Mouse (Mus musculus) E14TG2a.4 (cell line): Measurements from ENCODE around the gene Cfap70.

Source experiments
- CTCF ChIP-seq: conservative IDR thresholded peaks from 2 replicates; pipeline ENCODE4 v1.5.1; 2014; ENCODE audit warnings: low read length
- NANOG ChIP-seq: IDR thresholded peaks from 2 replicates; pipeline ENCODE4 v1.6.1; 2014; ENCODE audit warnings: borderline replicate concordance, low read length, mixed read lengths
- POU5F1 ChIP-seq: IDR thresholded peaks from 2 replicates; pipeline ENCODE4 v1.6.1; 2014; ENCODE audit warnings: low read length, borderline replicate concordance

GRCm38 (mm10) chr14:20428593-20428992, 23.4 kb downstream of the Cfap70 start:
- TF ChIP-seq CTCF, result no peak
- no peak for TF ChIP-seq NANOG
- no peak for TF ChIP-seq POU5F1
